Mouse (Mus musculus) urinary bladder, postnatal 4 days (tissue): ENCODE results near the gene Mon1b.

ENCODE experiments used
- DNase-seq, 2 experiments: peaks; one replicate each; pipeline ENCODE4 v3.0.0; 2021 to 2022; ENCODE audit warnings: low spot score in 2 of 2

Gene Mon1b

DNA sequence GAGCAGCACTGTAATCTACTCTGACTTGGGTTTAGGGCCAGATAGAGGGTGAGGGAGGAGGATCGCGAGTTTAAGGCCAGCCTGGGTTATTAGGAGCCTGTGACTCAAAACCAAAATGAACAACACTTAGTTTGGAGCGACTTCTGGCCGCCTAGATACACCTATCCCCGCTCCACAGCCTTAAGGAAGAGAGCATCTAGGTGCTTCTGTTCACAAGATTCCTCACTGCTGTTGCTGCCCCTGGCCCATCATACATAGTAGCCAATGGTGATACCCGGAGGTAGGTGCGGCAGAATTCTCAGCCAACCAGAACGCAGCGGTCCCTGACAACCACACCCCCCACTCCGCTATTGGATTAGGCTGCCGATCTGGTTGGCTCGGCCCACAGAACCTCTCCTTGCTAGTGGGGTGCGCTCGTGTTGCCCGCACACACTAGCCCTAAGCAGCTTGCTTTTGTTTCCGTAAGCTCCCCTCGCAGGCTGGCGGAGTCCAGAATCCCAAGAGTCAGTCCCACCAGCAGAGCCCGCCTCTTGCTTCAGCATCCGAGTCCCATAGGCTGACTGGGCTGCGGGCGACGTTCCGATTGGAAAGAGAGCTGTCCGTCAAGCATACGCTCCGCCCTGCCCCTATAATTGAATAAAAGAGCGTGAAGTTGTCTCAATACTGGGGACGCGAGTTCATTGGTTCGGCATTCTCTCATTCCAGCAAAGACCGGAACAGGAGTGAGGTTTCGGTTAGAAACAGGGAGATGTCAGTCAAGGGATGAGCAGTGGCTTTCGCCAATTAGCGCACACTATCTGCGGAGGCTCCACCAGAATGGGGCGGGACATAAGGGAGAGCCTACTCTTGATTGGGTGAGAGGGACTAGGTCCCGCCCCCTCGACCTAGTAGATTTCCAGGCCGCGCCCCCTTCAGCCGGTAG lies at the start of gene Mon1b:
TSS of gene Mon1b (plus strand) at position 918 of the 922 bp plus-strand sequence.
- peak; percentile 95 to 96 for DNase-seq

DNA sequence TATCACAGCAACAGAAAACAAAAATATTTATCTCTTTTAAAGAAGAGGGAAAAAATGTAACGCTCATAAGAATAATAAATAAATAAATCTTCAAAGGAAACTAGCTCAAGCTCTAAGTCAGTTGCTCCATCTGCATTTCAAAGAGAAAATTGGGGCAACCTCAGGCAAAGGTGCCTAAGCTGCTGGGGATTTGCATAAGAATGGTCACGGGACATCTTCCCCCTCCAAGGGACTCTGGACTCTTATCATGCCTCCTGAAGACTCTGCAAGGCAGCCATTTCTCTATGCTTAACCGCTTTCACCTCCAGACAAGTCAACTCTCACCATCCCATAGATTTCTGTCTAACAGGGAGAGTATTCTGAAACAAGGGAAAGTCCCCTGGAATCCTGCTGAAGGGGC lies 37.0 kb upstream of the Mon1b start:
- no peak for DNase-seq

GRCm38 (mm10) chr8:113632634-113633033 lies 2.8 kb upstream of the Mon1b start:
- no peak for DNase-seq

DNA sequence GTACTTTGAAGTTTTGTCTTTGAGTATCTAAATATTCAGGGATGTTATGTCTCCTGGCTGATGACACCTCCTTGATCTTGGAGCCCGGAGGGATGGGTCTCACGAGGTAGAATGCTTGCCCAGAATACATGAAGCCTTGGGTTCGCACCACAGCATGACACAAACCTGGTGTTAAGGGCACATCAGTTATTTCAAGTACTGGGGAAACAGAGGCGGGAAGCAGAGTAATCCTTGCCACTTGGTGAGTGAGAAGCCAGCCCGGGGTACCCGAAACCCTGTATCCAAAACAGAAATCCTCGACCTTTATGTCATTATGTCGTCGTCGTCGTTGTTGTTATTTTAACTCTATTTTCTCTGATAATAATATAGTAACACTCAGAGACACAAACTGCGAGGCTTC lies 1.2 kb upstream of the Mon1b start:
- no peak for DNase-seq

DNA sequence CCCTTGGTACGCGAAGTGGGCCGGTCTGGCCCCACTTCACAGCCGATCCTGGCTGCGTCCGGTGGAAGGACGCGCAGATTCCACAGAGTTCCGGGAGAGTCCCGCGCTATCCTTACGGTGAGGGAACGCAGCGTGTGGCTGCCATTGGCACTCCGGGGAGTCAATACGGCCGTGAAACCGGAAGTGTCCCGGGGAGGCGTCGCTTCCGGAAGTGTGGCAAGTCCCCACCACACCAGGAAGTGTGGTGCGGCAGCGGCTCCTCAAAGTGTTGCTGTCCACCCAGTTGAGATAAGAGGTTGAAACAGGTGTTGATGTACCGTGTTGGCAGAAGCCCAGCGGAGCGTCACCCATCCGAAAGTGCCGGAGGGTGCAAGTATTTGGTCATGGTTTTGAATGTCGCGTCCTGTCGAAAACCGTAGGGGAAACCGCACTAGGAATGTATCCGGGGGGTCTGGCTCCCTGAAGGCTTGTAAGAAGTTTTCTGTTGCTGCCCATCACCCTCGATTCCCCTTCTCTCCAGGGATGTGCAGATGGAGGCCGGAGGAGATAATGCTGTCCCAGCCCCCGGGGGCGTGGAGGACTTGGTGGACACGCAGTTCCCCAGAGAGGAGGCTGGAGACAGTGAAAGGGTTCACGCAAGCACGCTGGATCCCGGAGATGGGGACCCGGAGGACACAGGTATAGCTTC lies 349 bp downstream of the Mon1b start:
- peak in 1 of 2 experiments; percentile 91 for DNase-seq

GRCm38 (mm10) chr8:113636280-113636628 lies 867 bp downstream of the Mon1b start:
- DNase-seq, result no peak

DNA sequence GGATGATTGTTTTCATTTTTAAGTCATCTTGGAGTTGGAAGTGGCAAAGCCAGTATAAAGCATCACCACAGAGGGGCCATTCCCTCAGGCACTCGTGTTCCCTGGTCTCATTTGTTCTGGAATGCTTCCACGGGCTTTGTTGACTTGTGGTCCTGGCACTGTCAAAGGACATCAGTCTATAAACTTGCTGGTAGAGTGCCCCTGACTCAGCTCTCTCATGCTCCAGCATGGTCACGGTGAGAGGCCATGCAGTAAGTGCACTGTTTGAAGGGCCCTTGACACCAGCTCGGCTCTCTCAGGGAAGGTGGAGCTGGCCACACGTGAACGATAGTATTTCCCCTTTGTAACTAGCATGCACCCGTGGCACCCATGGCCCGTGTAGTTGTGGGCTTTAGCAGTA lies 5.0 kb downstream of the Mon1b start:
- DNase-seq, result no peak

GRCm38 (mm10) chr8:113642926-113643325 lies 7.5 kb downstream of the Mon1b start, which contains the start of gene Syce1l:
Syce1l (plus strand) TSS chr8:113643213.
- no peak for DNase-seq

- DNase-seq, result no peak
These were observed 8.3 kb downstream of the Mon1b start for GRCm38 (mm10) chr8:113643479-113644210.

DNA sequence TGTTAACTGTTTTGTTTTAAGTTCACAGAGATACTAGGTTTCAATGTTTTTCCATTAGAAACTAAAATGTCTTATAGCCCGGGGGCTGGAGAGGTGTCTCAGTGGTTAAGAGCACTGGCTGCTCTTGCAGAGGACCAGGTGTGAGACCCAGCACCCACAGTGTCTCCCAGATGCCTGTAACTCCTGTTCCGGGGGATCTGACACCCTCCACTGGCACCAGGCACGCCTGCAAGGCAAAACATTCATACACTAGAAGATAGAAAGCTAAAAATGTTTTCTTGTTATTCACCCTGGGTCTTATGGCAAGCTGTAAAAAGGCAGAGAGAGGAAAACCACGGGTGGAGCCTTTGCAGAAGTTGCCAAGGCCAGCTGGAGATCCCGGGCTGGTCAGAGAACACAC lies 9.8 kb downstream of the Mon1b start:
- DNase-seq, result no peak

DNA sequence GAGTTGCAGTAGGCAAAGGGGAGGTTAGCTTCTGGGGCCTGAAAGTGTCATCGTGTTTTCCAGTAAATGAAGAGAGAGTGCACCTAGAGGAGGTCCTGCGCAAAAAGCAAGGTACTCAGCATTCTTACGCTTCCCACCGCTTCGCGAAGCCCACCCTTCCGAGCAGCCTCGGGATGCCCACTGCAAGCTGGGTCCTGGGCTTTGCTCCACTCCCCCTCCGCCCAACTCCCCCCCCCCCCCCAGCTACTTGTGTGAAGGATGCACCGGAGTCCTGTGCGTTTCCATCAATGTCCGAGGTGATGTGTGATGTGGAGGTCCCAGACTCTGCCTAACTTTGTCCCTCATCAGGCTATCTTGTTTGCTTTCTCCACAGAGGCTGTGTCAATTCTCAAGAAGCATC lies 17.1 kb downstream of the Mon1b start:
- DNase-seq, result no peak

DNA sequence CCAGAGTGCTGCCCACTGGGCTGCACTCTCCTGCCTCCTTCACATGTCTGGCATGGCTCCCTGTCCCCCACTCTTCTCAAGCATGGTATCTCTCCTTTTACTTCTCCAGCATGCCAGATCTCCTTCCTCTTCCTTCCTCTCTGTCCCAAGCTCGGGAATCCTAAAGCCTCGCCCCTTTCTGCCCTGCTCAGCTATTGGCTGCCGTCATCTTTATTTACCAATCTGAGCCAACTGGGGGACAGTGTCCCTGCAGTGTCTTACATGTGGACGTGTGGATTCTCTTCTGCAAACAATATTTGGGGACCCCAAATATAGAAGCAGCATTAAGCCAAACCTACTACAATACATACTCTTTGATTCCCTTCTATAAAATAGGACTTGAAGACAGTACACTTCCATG lies 17.8 kb downstream of the Mon1b start:
- DNase-seq, result no peak

GRCm38 (mm10) chr8:113656154-113656553 lies 20.8 kb downstream of the Mon1b start:
- DNase-seq, result no peak

DNA sequence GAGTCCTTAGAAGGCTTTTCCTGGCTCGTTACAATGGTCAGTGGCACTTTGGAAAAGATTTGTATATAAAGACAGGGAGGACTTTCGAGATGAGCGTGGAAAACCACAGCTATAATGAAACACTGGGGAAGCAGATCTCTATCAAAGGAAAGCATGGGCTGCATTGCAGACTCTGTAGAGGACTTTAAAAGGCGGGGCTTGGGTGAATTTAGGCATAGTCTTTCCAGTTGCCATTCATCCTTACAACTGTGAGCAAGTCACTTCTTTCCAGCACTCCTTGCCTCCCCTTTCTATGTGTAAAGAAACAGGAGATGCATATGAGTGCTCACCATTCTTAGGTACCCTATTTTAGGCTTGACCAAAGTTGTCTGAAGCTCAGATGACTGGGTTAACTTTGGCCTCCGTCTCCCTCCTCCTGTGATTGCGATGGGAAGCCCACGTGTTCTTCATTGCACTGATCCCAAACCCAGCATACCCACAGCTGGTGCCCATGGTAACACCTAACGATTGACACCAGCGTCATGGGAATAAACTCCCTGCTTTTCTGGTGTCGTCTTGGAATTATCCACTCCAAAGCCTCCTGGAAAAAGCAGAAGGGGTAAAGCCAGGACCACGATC lies 21.4 kb downstream of the Mon1b start:
- peak in 1 of 2 experiments; percentile 49 for DNase-seq

DNA sequence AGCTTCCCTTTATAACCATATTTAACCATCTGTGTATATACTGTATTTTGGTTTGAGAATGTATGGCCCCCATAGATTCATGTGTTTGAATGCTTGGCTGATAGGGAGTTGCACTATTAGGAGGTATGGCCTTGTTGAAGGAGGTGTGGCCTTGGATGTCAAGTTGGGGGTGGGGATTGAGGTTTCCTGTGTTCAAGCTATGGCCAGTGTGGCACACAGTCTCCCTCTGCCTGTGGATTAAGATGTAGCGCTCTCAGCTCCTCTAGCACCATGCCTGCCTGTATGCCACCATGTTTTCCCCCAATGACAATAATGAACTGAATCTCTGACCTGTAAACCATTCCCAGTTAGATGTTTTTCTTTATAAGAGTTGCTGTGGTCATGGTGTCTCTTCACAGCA lies 24.7 kb downstream of the Mon1b start:
- peak in 1 of 2 experiments; percentile 33 for DNase-seq

DNA sequence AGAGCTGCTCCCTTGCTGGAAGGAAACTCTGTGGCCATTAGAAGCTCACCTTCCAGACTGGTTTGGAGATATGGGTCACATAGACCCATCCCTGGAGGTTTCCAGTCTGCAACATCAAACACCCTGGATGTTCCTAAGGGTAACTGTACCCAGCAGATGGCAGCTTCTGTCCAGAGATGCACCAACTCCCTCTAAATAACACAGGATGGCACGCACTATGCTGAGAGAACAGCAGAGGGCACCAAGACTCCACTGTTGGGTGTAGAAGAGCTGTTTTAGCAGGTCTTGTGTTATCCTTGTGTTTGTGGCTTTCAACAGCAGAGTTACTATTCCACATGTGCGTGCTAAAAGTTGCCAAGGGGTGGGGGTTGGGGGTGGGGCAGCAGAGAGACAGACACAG lies 29.2 kb downstream of the Mon1b start:
- peak; percentile 59 to 83 for DNase-seq

DNA sequence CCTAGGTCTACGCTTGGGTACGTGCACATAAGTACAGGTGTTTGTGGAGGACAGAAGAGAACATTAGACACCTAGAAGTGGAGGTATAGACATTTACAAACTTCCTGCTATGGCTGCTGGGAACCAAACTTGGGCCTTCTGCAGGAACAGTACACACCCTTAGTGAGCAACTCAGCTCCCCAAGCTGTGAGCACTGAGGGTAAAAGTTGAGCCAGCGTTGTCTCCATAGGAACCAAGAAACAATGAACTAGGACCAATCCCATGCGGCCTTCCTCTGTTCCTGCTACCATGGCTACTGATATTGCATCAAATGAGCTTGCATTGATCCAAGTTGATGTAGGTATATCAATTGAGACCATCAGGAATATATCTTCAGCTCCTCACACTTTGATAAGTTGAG lies 29.6 kb downstream of the Mon1b start:
- DNase-seq, result no peak

DNA sequence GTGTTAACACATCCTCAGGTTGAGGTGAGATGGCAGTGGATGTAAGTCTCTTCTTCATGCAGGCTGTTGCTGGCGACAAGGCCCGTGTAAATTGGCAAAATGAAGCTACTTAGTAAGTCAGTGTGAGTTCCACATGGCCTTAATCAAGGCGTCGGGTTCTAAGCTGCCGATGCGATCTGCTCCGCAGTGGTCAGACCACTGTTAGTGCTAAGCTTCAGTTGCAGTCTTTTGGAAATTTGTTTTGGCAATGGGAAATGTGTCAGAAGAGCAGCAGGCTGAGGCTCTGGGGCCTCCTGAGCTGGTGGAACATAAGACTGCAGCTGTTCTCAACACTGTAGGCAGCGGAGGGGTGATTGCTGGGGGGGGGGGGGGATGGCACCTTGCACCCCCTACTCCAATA lies 30.6 kb downstream of the Mon1b start:
- no peak for DNase-seq

DNA sequence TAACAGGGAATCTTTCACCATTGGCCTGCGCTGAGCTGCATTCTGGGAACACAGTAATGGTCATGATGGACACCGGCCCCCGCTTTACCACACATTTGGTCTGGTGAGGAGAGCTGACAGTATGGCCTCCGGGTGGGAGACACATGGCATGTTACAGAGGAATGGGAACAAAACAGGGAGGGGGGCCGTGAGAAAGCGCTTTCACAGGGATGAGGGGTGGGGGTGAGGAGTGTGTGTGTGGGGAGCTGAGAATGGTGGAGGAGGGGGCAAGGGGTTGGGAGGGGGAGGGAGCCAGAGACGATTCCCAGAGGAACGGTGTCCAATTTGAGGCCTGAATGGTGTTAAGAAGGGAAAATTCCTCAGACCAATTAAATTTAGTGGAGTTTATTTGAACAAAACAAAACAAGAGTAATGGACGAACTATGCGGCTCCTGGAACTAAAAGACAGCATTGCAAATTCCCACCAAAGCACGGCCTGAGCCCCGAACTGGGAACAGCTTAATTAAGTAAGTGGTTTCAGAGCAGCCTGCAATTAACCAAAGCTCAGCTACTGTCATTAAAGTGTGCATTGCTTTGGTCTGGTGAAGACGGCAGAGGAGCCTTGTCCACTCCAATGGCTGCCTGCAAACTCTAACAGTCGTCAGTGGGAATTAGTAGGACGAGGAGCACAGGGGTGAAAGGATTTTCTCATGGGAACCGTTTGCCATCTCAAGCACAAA lies 31.5 kb downstream of the Mon1b start:
- no peak for DNase-seq

DNA sequence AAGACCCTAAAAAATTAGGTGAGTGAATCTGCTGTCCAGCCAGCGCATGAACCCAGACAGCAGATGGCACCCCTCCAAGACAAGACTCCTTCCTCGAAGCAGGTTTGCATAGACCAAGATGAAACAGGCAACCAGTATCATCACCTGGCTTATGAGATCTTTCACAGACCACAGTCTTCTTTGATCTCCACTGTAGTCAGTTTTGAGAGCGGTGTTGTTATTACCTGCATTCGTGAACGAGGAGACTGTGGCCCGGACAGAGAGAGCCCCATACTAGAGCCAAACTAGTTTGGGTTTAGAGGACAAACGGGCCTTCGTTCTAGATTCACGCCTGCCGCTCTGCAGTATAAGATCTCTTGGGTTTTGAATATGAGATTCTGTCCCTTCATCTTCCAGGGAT lies 34.5 kb downstream of the Mon1b start:
- no peak for DNase-seq

GRCm38 (mm10) chr8:113672599-113673255 lies 37.3 kb downstream of the Mon1b start:
- no peak for DNase-seq
